Comparison of ENCODE assay signal across 11 mouse cellular contexts in genomic region chr5:113181441-113181840, GRCm38 (mm10). TPM values are rescaled to one million over a fixed set of nuclear protein-coding genes. Genes with fewer than 3 reads are reported as not detected.
DNase-seq lines count a peak whose midpoint lies in the region; ATAC-seq and TF ChIP-seq lines count a peak whose summit lies in the region.
"Had no signal": no experiment of that assay in that cellular context is flagged by ENCODE, and none has a peak within 500 bp of the region (broad histone marks: within the 10 kb centered on the region; RNA-seq: fewer than 3 reads in every experiment).

No protein-coding gene starts in this region.

- no peak overlapping the region for H3K4me2 ChIP-seq in kidney, embryonic 16.5 days (replicated peaks; ENCODE audit: low read depth, low read length)
- no peak overlapping the region for H3K4me2 ChIP-seq in liver, embryonic 11.5 days
- H3K4me2 ChIP-seq: midbrain, embryonic 12.5 days had no signal

- no peaks in the 10 kb centered on the region for H3K27me3 ChIP-seq in kidney, embryonic 16.5 days (ENCODE audit: insufficient read depth, low read length)
- no peaks in the 10 kb centered on the region for H3K27me3 ChIP-seq in E14TG2a.4 (ENCODE audit: insufficient read depth, low read length)
- no peaks in the 10 kb centered on the region for H3K27me3 ChIP-seq in liver, embryonic 11.5 days (replicated peaks; ENCODE audit: control insufficient read depth, insufficient read depth, low read length)
- H3K27me3 ChIP-seq: midbrain, embryonic 12.5 days had no signal

- H3K9ac ChIP-seq in kidney, embryonic 16.5 days (replicated peaks; ENCODE audit: low read length): no peak overlapping the region
- no peak overlapping the region for H3K9ac ChIP-seq in liver, embryonic 11.5 days (ENCODE audit: low read depth, low read length)
- H3K9ac ChIP-seq: midbrain, embryonic 12.5 days had no signal

- ATAC-seq in kidney, embryonic 16.5 days (ENCODE audit: low FRiP score, low TSS enrichment): no peak
- ATAC-seq in liver, embryonic 11.5 days (replicated peaks; ENCODE audit: low FRiP score): peak; percentile 66

- peaks cover 13% of the 10 kb centered on the region for H3K4me1 ChIP-seq in kidney, embryonic 16.5 days (ENCODE audit: insufficient read depth, low read length)
- peaks cover 57% of the 10 kb centered on the region for H3K4me1 ChIP-seq in E14TG2a.4 (replicated peaks; ENCODE audit: low read depth, low read length)
- 0 out of 2 replicates have a peak, but pooled peaks cover 4% of the 10 kb centered on the region for H3K4me1 ChIP-seq in liver, embryonic 11.5 days (replicated peaks; ENCODE audit: control insufficient read depth, insufficient read depth, low read length)

- 42% methylated on average over 6 of the region's 6 CpGs for WGBS in kidney, embryonic 16.5 days
- 28% methylated on average over 6 of the region's 6 CpGs for WGBS in liver, embryonic 11.5 days

- H3K36me3 ChIP-seq in kidney, embryonic 16.5 days (ENCODE audit: insufficient read depth, low read length): peaks cover 14% of the 10 kb centered on the region
- H3K36me3 ChIP-seq in E14TG2a.4 (ENCODE audit: insufficient read depth, low read length): peaks cover 30% of the 10 kb centered on the region
- H3K36me3 ChIP-seq in liver, embryonic 11.5 days (ENCODE audit: control insufficient read depth, insufficient read depth, low read length): no peaks in the 10 kb centered on the region
- H3K36me3 ChIP-seq: midbrain, embryonic 12.5 days had no signal

- no peak for TF ChIP-seq CTCF in E14TG2a.4 (conservative IDR thresholded peaks at IDR 0.05; ENCODE audit: low read length)

- peaks cover 2% of the 10 kb centered on the region; the same call in 1 of the 2 replicates for H3K9me3 ChIP-seq in kidney, embryonic 16.5 days (ENCODE audit: low read length)
- no peaks in the 10 kb centered on the region for H3K9me3 ChIP-seq in E14TG2a.4 (ENCODE audit: low read length)
- no peaks in the 10 kb centered on the region for H3K9me3 ChIP-seq in liver, embryonic 11.5 days (ENCODE audit: control insufficient read depth, low read length)

- H3K4me3 ChIP-seq in kidney, embryonic 16.5 days (ENCODE audit: low read length): no peak overlapping the region
- H3K4me3 ChIP-seq in E14TG2a.4 (replicated peaks; ENCODE audit: low read length): peak overlapping the region; percentile 75
- no peak overlapping the region for H3K4me3 ChIP-seq in liver, embryonic 11.5 days (ENCODE audit: low read depth, low read length)
- H3K4me3 ChIP-seq: midbrain, embryonic 12.5 days had no signal

- DNase-seq in kidney, postnatal 10 days: no peak
- DNase-seq in ZHBTc4 (ENCODE audit: low read depth, low spot score): peak; percentile 79
- peak; percentile 63 for DNase-seq in liver, embryonic 11.5 days (ENCODE audit: low spot score)
- DNase-seq in urinary bladder, adult 18-20 months (ENCODE audit: low spot score in 2 of 2): no peak
- no peak for DNase-seq in adrenal gland, adult (ENCODE audit: inconsistent age in 2 of 2, low spot score in 1 of 2)
- DNase-seq: gastrocnemius, postnatal 14 days; kidney, adult 11 months had no signal

- H3K27ac ChIP-seq in kidney, embryonic 16.5 days (ENCODE audit: low read length): peak overlapping the region; percentile 89; the same call in 1 of the 2 replicates
- H3K27ac ChIP-seq in liver, embryonic 11.5 days (ENCODE audit: low read depth, low read length): no peak overlapping the region
- H3K27ac ChIP-seq: midbrain, embryonic 12.5 days had no signal

RNA-seq across cellular contexts. Expression of gene 2900026A02Rik, which starts 39.6 kb away (rescaled TPM):
- polyA plus RNA-seq in kidney, embryonic 16.5 days (2015; fragmentation: Nextera tagmentation; extraction: Ambion mirVana): 7.2 and 7.9 TPM in 2 replicates
- polyA plus RNA-seq in liver, embryonic 11.5 days (2014; fragmentation: Nextera tagmentation; extraction: Ambion mirVana): 1.8 and 2.2 TPM in 2 replicates

RNA-seq across cellular contexts. Expression of gene Tmem211, which starts 45.3 kb away (rescaled TPM):
- 0.09 TPM in 1 of 2 replicates, not detected in the other for polyA plus RNA-seq in kidney, embryonic 16.5 days (2015; fragmentation: Nextera tagmentation; extraction: Ambion mirVana)
- polyA plus RNA-seq in liver, embryonic 11.5 days (2014; fragmentation: Nextera tagmentation; extraction: Ambion mirVana): 0.09 TPM in 1 of 2 replicates, not detected in the other
- polyA plus RNA-seq: spleen, adult 2 months had no signal

Comparison
In these comparisons a context has a peak if more than half of its experiments do, and no peak if none do; other contexts are left out.
1. DNase-seq: peak in ZHBTc4 (single experiment) and liver, embryonic 11.5 days (single experiment); none in kidney, postnatal 10 days (single experiment), urinary bladder, adult 18-20 months (0 of 2) and adrenal gland, adult (0 of 2).